Mouse (Mus musculus): ENCODE results near the gene Fam160a1.

Gene Fam160a1

GRCm38 (mm10) chr3:85677133-85677532 lies 140.0 kb downstream of the Fam160a1 start:
- no peak for DNase-seq

GRCm38 (mm10) chr3:85669844-85670243 lies 147.2 kb downstream of the Fam160a1 start:
- DNase-seq = no peak

DNA sequence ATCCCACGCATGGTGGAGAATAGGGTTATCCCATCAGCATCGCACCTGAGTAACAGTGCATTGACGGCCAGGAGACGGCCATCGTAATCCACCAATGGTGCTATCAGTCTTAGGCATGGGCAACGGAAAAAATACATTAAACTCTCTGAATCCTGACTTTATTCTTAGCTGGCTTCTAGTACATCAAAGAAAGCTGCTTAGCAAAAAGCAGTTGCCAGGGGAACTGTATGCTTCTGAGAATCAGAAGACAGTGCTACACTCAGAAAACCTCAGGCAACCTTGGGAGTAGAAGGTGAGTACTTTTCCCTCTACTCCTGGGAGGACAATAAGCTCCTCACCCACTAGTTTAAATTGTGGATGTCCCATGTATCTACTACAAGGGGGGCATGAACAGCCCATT lies 149.4 kb downstream of the Fam160a1 start:
- DNase-seq = no peak

DNA sequence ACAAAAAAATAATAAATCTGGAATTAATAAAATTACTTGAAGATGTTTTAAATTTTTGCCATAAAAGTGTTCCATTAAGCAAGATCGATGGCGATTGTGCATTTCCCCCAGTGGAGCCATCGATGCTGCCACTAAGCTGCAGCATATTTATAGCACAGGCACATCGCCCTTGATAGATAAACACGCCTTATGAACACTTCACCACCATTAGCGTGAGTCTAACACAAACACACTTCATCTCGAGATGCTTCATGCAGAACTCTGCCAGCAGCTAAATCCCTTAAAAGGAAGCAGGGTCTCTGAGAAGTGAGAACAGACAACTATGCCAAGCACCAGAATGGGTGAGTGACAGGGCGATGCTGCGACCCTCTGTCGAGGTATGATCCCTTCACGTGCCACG lies 150.4 kb downstream of the Fam160a1 start:
- DNase-seq = no peak

DNA sequence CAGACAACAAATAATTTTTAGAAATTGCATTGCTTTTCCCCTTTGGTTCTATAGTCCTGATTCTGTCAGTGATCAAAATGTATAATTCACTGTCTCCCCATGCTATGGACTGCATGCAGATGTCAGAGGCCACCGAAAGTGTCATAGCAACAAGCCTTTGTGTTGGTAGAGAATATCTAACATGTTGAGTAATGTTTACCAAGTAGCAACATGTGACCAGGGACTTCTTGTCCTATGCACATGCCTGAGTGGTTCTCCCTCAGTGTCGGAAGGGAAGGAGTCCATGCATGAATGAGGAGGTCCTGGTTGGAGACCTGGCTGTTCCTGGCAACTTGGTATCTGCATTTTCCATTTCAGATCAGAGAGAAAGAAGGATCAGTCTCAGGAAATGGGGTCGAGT lies 150.9 kb downstream of the Fam160a1 start:
- no peak for DNase-seq

DNA sequence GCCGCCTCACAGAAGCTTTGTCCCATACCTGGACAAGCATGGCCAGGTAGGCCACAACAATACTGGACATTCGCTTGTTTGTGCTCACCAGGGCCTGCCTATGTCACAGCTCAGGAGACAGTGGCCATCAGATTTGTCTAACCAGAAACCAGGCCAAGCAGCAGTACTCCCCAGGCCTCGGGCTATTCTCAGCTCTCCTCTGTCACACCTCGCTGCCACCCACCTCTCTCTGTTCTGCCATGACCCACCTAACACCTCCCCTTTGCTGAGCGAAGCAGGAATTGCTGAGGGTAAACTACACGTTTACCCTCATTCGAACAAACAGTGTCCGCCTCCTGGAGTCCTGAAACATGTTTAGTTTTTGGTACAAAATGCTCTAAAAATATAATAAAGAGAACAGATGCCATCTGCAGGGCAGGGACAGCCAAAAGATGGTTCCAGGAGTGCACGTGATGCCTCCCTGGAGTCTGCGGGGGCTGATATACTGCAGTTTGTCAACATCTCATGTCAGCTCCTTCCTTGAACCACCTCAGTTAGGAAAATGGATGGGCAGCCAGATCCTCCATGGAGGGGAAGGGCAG lies 152.4 kb downstream of the Fam160a1 start:
- DNase-seq = no peak

- no peak for DNase-seq
Observed at GRCm38 (mm10) chr3:85663826-85664225, 153.3 kb downstream of the Fam160a1 start.

DNA sequence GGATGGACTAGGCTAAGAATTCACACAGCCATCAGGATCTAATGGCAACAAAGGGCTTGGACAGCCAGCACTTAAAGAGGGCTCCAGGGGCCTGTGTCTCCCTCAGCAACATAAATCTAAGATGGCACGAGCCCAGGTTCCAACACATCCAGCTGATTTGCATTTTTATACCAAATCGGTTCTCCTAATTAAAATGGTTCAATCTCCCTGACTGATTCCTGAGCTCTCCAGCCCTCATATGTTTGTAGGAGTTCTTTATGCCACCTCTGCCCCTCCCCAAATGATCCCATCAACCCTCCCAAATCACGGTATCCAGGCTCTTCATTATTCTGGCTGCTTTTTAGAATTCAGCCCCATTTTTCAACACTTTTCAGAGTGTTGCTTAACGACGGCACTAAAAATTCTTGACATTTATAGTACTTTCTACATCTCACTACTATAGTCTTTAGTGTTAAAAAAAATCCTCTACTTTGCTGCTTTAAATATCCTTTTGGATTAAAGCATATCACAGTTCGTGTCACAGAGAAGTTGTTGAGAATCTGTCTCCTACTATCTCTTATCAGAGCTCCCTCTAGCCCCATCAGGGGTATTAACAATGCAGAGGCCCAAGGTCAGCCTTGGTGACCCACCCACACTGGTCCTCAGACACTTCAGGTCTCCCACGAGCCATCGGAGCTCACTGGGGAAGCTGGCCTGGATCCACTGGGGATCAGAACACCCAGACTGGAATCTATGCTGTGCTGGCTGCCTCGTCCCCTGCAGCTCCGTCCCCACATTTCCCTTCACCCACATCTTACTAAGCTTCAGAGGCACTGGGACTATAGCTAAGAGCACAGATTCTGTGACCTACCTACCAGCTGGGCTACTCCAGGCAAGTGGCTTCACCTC lies 154.9 kb downstream of the Fam160a1 start:
- DNase-seq = no peak

DNA sequence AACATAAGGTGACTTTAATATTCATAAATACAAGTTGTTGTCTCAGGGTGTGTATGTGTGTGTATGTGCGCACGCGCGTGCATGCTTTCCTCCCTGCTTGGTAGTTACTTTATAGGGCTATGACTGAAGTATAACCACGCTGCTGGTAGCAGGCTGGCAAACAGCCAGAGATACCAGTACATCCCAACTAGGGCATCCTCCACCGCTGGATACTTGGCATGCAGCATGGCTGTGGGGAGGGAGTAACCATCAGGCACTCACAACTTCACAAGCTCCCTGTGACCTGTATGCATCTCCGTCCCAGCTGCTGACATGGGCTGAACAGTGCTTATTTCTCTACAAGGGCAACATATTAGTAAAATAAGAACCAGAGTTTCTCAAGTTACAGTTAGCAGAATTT lies 157.4 kb downstream of the Fam160a1 start:
- no peak for DNase-seq

DNA sequence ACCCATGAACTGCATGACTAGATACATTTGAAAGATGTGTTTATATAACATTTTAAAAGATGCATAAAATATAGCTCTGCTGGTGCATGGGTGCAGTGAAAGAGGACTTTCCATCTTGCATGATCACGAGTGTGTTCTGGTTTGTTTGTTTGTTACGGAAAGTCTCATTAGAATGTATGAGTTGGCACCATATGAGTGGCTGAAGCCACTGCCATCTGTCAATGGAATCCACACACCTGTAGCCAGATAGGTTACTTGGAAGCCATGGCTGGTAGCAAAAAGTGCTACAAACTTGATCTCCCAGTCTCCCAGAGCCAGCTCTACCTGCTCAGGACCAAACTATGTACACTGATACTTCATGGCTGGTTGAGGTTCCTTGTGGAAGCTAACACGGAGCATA lies 161.6 kb downstream of the Fam160a1 start:
- DNase-seq = no peak

- DNase-seq = no peak
Observed at GRCm38 (mm10) chr3:85652727-85653665, 164.1 kb downstream of the Fam160a1 start.

GRCm38 (mm10) chr3:85649176-85649575 lies 167.9 kb downstream of the Fam160a1 start:
- DNase-seq = no peak

DNA sequence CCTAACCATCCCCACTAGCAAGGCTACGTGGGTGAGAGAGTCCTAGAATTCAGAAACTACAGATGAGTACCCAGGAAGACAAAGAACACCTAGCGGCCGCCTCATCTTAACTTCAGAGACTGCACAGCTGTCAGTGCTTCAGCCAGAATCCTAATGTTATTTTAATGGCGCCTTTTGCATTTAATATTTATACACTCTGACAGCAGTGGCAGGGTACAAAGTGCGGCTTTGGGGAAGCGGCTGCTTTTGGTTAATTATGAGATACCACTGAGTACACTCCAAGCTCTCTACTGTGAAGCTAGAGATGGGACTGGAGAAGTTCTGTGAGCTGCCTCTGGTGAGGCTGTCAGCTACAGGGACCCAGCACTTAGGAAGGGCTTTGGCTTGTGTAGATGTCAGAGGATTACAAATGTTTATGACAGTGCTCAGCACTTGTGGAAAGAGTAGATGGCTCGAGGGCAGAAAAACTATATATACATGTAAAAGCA lies 171.5 kb downstream of the Fam160a1 start:
- no peak for DNase-seq

- no peak for DNase-seq
Observed at GRCm38 (mm10) chr3:85644814-85645213, 172.3 kb downstream of the Fam160a1 start.

GRCm38 (mm10) chr3:85641751-85642150 lies 175.3 kb downstream of the Fam160a1 start:
- no peak for DNase-seq

GRCm38 (mm10) chr3:85636716-85637447 lies 180.2 kb downstream of the Fam160a1 start:
- DNase-seq = no peak

GRCm38 (mm10) chr3:85635591-85635990 lies 181.5 kb downstream of the Fam160a1 start:
- DNase-seq = no peak

DNA sequence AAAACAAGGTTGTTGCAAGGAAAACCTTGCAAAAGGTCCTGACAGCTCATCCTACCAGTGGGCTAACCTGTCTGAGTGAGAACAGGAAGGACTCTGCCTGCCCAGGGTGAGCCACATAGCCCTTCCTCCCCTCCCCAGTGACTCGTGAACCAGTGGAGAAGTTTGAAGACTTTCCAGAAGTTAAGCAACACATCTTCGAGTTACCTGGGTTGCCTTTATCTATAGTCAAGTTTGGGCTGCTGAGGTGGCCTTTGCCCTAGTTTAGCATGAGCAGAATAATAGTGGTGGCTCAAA lies 182.0 kb downstream of the Fam160a1 start:
- DNase-seq = no peak

- DNase-seq = no peak
Observed at GRCm38 (mm10) chr3:85634389-85635125, 182.5 kb downstream of the Fam160a1 start.

GRCm38 (mm10) chr3:85633733-85634132 lies 183.4 kb downstream of the Fam160a1 start:
- no peak for DNase-seq

GRCm38 (mm10) chr3:85629895-85630510 lies 187.1 kb downstream of the Fam160a1 start:
- DNase-seq = no peak
